Mouse (Mus musculus) small intestine, adult 10 weeks (tissue): ENCODE measurements around the gene Rcbtb2. TPM values are rescaled to one million over a fixed set of nuclear protein-coding genes. Genes with fewer than 3 reads are reported as not detected.

ENCODE experiments used
- polyA plus RNA-seq: library from polyadenylated mRNA; stranded (reverse); fragments of 350-450 nt; fragmentation: Illumina TruSeq; extraction: RNeasy Lipid Tissue Mini Kit (QIAGEN cat#74804); gene quantifications from one replicate; pipeline ENCODE4 v1.2.3, GENCODE M21; 2014; ENCODE audit warnings: low replicate concordance

Gene Rcbtb2
- polyA plus RNA-seq = 34.5 TPM

GRCm38 (mm10) chr14:73122923-73123278, at the start of gene Rcbtb2:
Gene Rcbtb2, plus strand, starts transcription at chr14:73123037.

DNA sequence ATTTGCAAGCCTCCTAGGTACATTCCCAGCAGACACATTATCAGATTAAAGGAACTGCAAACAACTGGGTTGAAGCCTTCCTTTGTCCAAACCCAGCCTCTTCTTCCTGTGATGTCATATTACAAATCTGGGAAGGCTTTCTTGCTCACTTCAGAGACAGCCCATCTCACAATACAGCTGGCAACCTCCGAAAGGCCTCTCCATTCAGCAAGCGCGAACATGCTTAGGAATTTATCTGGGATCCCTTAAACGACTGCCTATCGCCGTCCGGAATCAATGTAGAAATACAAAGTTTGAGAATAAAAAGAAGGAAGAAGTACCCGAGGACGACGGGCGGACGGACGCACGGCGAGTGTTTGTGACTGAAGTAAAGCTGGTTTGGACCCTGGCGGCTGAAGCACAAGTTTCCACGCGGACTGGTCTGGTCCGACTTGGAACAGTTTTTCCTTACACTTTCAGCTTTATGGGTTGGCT, 115.0 kb downstream of the Rcbtb2 start, which contains the start of gene Lpar6:
Lpar6 (plus strand) TSS at position 48 of the 474 bp plus-strand sequence.

Other genes starting within 250 kb of the Rcbtb2 start
- gene Cysltr2, start 73.9 kb upstream of the Rcbtb2 start, polyA plus RNA-seq = 7.4 TPM
- 14.4 TPM for gene Lpar6, start 114.9 kb downstream of the Rcbtb2 start, polyA plus RNA-seq
- gene Rb1, start 202.8 kb downstream of the Rcbtb2 start, polyA plus RNA-seq = 167 TPM